Mouse (Mus musculus) megakaryocyte, embryonic 14.5 days (primary cell): ENCODE results near the gene Cd40lg. TPM values are rescaled to one million over a fixed set of nuclear protein-coding genes. Genes with fewer than 3 reads are reported as not detected.

Experiments
- H3K27me3 ChIP-seq: replicated peaks from 2 replicates; pipeline ENCODE3; 2012; ENCODE audit warnings: inconsistent platforms
- H3K36me3 ChIP-seq: replicated peaks from 2 replicates; pipeline ENCODE3; 2012; ENCODE audit warnings: low read length, inconsistent platforms, mixed read lengths
- H3K4me1 ChIP-seq: 2 replicates; pipeline ENCODE4 v1.6.1; 2012; ENCODE audit warnings: inconsistent platforms
- H3K4me3 ChIP-seq: replicated peaks from 2 replicates; pipeline ENCODE3; 2012; ENCODE audit warnings: moderate library complexity, mild to moderate bottlenecking, inconsistent platforms
- H3K9me3 ChIP-seq: 2 replicates; pipeline ENCODE4 v1.6.1; 2012; ENCODE audit warnings: inconsistent platforms
- FLI1 ChIP-seq: IDR thresholded peaks from 2 replicates; pipeline ENCODE4 v1.6.1; 2012; ENCODE audit warnings: low read length, inconsistent platforms, mixed read lengths
- GATA1 ChIP-seq: IDR thresholded peaks from 3 replicates; pipeline ENCODE4 v1.6.1; 2012; ENCODE audit warnings: mixed read lengths, low read length, inconsistent platforms, borderline replicate concordance
- polyA plus RNA-seq: library from polyadenylated mRNA; stranded (reverse); fragments of >175 nt; gene quantifications from 2 replicates; pipeline ENCODE4 v1.2.3, GENCODE M21; 2012; ENCODE audit warnings: low replicate concordance; ENCODE audit not compliant: insufficient read depth

Gene Cd40lg
- polyA plus RNA-seq: not detected in 2 replicates

- TF ChIP-seq FLI1 (no peak), GATA1 (no peak)
- no peaks in the 10 kb centered on the region for H3K36me3 ChIP-seq
- H3K4me1 ChIP-seq: no peaks in the 10 kb centered on the region
- H3K27me3 ChIP-seq: peaks cover 24% of the 10 kb centered on the region
- H3K4me3 ChIP-seq: no peak within 1 kb of the TSS
- no peaks in the 10 kb centered on the region for H3K9me3 ChIP-seq
These were observed at the start of gene Cd40lg for GRCm38 (mm10) chrX:57211876-57212275. Cd40lg (plus strand) TSS chrX:57212143.

- Histone ChIP-seq H3K4me1 (no peaks in the 10 kb centered on the region), H3K36me3 (no peaks in the 10 kb centered on the region), H3K27me3 (peaks cover 18% of the 10 kb centered on the region), H3K4me3 (no peak overlapping the region), H3K9me3 (no peaks in the 10 kb centered on the region)
- no peak for TF ChIP-seq FLI1
- TF ChIP-seq GATA1: no peak
These were observed 45.4 kb upstream of the Cd40lg start for GRCm38 (mm10) chrX:57166549-57166948.

GRCm38 (mm10) chrX:57171269-57171668, 40.7 kb upstream of the Cd40lg start:
- H3K9me3 ChIP-seq: no peaks in the 10 kb centered on the region
- no peaks in the 10 kb centered on the region for H3K4me1 ChIP-seq
- H3K27me3 ChIP-seq: peaks cover 14% of the 10 kb centered on the region
- H3K4me3 ChIP-seq: no peak overlapping the region
- TF ChIP-seq FLI1 (no peak), GATA1 (no peak)
- H3K36me3 ChIP-seq: no peaks in the 10 kb centered on the region

GRCm38 (mm10) chrX:57177225-57177779, 34.6 kb upstream of the Cd40lg start:
- no peaks in the 10 kb centered on the region for H3K36me3 ChIP-seq

GRCm38 (mm10) chrX:57182470-57182869, 29.5 kb upstream of the Cd40lg start:
- H3K27me3 ChIP-seq: peaks cover 21% of the 10 kb centered on the region
- no peaks in the 10 kb centered on the region for H3K9me3 ChIP-seq
- no peaks in the 10 kb centered on the region for H3K4me1 ChIP-seq
- no peaks in the 10 kb centered on the region for H3K36me3 ChIP-seq
- no peak for TF ChIP-seq FLI1
- no peak for TF ChIP-seq GATA1
- H3K4me3 ChIP-seq: no peak overlapping the region

More at GRCm38 (mm10) chrX:57177225-57177779, 34.6 kb upstream of the Cd40lg start:
- Histone ChIP-seq H3K27me3 (peaks cover 16% of the 10 kb centered on the region), H3K4me3 (no peak overlapping the region), H3K4me1 (no peaks in the 10 kb centered on the region), H3K9me3 (no peaks in the 10 kb centered on the region)
- TF ChIP-seq GATA1 (no peak), FLI1 (no peak)

- Histone ChIP-seq H3K27me3 (peaks cover 26% of the 10 kb centered on the region), H3K9me3 (no peaks in the 10 kb centered on the region), H3K4me3 (no peak overlapping the region), H3K4me1 (no peaks in the 10 kb centered on the region), H3K36me3 (no peaks in the 10 kb centered on the region)
- TF ChIP-seq GATA1 (no peak), FLI1 (no peak)
These were observed 28.6 kb upstream of the Cd40lg start for GRCm38 (mm10) chrX:57183359-57183758.

GRCm38 (mm10) chrX:57187301-57187700, 24.6 kb upstream of the Cd40lg start:
- no peaks in the 10 kb centered on the region for H3K36me3 ChIP-seq
- TF ChIP-seq GATA1 (no peak), FLI1 (no peak)
- no peak overlapping the region for H3K4me3 ChIP-seq
- peaks cover 19% of the 10 kb centered on the region for H3K27me3 ChIP-seq
- no peaks in the 10 kb centered on the region for H3K4me1 ChIP-seq
- H3K9me3 ChIP-seq: no peaks in the 10 kb centered on the region

GRCm38 (mm10) chrX:57189335-57189734, 22.6 kb upstream of the Cd40lg start:
- no peaks in the 10 kb centered on the region for H3K36me3 ChIP-seq
- no peak overlapping the region for H3K4me3 ChIP-seq

GRCm38 (mm10) chrX:57196319-57196718, 15.6 kb upstream of the Cd40lg start:
- H3K27me3 ChIP-seq: peaks cover 23% of the 10 kb centered on the region
- H3K4me3 ChIP-seq: no peak overlapping the region
- no peaks in the 10 kb centered on the region for H3K4me1 ChIP-seq
- TF ChIP-seq GATA1 (no peak), FLI1 (no peak)
- H3K9me3 ChIP-seq: no peaks in the 10 kb centered on the region
- H3K36me3 ChIP-seq: no peaks in the 10 kb centered on the region

More at GRCm38 (mm10) chrX:57189335-57189734, 22.6 kb upstream of the Cd40lg start:
- H3K27me3 ChIP-seq: peaks cover 25% of the 10 kb centered on the region
- TF ChIP-seq FLI1 (no peak), GATA1 (no peak)
- H3K9me3 ChIP-seq: no peaks in the 10 kb centered on the region
- no peaks in the 10 kb centered on the region for H3K4me1 ChIP-seq

- peaks cover 24% of the 10 kb centered on the region for H3K27me3 ChIP-seq
- H3K4me3 ChIP-seq: no peak overlapping the region
- no peaks in the 10 kb centered on the region for H3K9me3 ChIP-seq
These were observed 13.9 kb upstream of the Cd40lg start for GRCm38 (mm10) chrX:57198036-57198435.

More at GRCm38 (mm10) chrX:57198036-57198435, 13.9 kb upstream of the Cd40lg start:
- TF ChIP-seq GATA1 (no peak), FLI1 (no peak)
- Histone ChIP-seq H3K4me1 (no peaks in the 10 kb centered on the region), H3K36me3 (no peaks in the 10 kb centered on the region)
